Mouse (Mus musculus) neutrophil, adult 83 days (primary cell): ENCODE measurements around the gene Drd3. TPM values are rescaled to one million over a fixed set of nuclear protein-coding genes. Genes with fewer than 3 reads are reported as not detected.

Experiments used
- total RNA-seq, 2 experiments: library from RNA; stranded (reverse); gene quantifications; one replicate each; pipeline ENCODE4 v1.2.4; 2023

Gene Drd3
- not detected for total RNA-seq

DNA sequence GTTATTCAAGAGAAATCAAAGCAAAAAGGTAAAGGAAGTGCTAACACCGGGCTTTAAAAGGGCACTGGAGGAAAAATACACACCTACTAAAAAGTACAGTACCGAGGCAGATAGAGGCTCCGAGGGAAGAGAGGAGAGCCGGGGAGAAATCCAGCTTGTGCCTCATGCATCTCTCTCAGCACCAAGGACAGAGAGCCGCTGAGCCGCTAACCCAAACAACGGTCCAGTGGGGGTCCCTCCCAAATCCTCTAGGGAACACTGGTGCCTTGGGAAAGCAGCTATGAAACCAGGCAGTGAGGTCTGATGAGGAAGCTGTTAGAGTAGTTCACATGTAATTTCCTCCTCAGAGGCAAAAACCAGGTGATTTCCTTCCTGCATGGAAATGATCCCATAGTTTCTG, at the start of gene Drd3:
Drd3 (plus strand) TSS at position 276 of the 400 bp plus-strand sequence.

Other genes with a start within 250 kb of the Drd3 start
- gene Tigit, start 89.9 kb upstream of the Drd3 start, total RNA-seq, result not detected
- 1 to 10 TPM; 2.3 to 4.0 TPM for gene Ccdc191, start 135.8 kb downstream of the Drd3 start, total RNA-seq
- 1 to 10 TPM; 7.8 to 9.0 TPM for gene Qtrt2, start 172.8 kb downstream of the Drd3 start, total RNA-seq
- gene Zdhhc23, start 225.8 kb downstream of the Drd3 start, total RNA-seq, result 1 to 10 TPM in 1 of 2 experiments, under 1 TPM in 1; 0.94 to 1.4 TPM